Mouse (Mus musculus): ENCODE data around the gene Hbb-bh2. TPM values are rescaled to one million over a fixed set of nuclear protein-coding genes. Genes with fewer than 3 reads are reported as not detected.

Gene Hbb-bh2
- polyA plus RNA-seq, 1 experiment, result not detected

GRCm38 (mm10) chr7:103806856-103807255 is 33.5 kb downstream of the Hbb-bh2 start:
- no peak for DNase-seq (ENCODE audit: low read depth in 1 of 2, low spot score in 2 of 2)
- WGBS, result 71% methylated on average over 1 of the region's 1 CpGs
- TF ChIP-seq POLR2A (IDR thresholded peaks at IDR 0.05; ENCODE audit: low read depth, low read length) (no peak), CTCF (IDR thresholded peaks at IDR 0.05; ENCODE audit: extremely low read depth, insufficient read depth, insufficient read length, insufficient replicate concordance) (no peak)
- H3K27me3 ChIP-seq (ENCODE audit: control insufficient read depth, insufficient read depth, low read length), result no peaks in the 10 kb centered on the region
- no peak overlapping the region for H3K4me3 ChIP-seq (ENCODE audit: extremely low read depth, insufficient read depth, insufficient read length)
- H3K27ac ChIP-seq (ENCODE audit: insufficient read depth, low read length), result no peak overlapping the region
- H3K36me3 ChIP-seq (ENCODE audit: control insufficient read depth, insufficient read depth, low read length), result no peaks in the 10 kb centered on the region
- H3K4me1 ChIP-seq (ENCODE audit: control insufficient read depth, insufficient read depth, insufficient read length), result peaks cover 3% of the 10 kb centered on the region; the same call in 1 of the 2 replicates

- 17% methylated on average over 4 of the region's 4 CpGs for WGBS
- H3K4me1 ChIP-seq (ENCODE audit: control insufficient read depth, insufficient read depth, insufficient read length), result no peaks in the 10 kb centered on the region
- no peak overlapping the region for H3K4me3 ChIP-seq (ENCODE audit: extremely low read depth, insufficient read depth, insufficient read length)
- no peaks in the 10 kb centered on the region for H3K27me3 ChIP-seq (ENCODE audit: control insufficient read depth, insufficient read depth, low read length)
- DNase-seq (ENCODE audit: low read depth in 1 of 2, low spot score in 2 of 2), result no peak
- no peaks in the 10 kb centered on the region for H3K36me3 ChIP-seq (ENCODE audit: control insufficient read depth, insufficient read depth, low read length)
- H3K27ac ChIP-seq (ENCODE audit: insufficient read depth, low read length), result no peak overlapping the region
- TF ChIP-seq CTCF (IDR thresholded peaks at IDR 0.05; ENCODE audit: extremely low read depth, insufficient read depth, insufficient read length, insufficient replicate concordance) (no peak), POLR2A (IDR thresholded peaks at IDR 0.05; ENCODE audit: low read depth, low read length) (no peak)
These were observed 47.5 kb downstream of the Hbb-bh2 start for GRCm38 (mm10) chr7:103792669-103793388.

- no peaks in the 10 kb centered on the region for H3K36me3 ChIP-seq (ENCODE audit: control insufficient read depth, insufficient read depth, low read length)
- H3K4me3 ChIP-seq (ENCODE audit: extremely low read depth, insufficient read depth, insufficient read length), result no peak within 1 kb of the TSS
- no peak for DNase-seq (ENCODE audit: low read depth in 1 of 2, low spot score in 2 of 2)
- 56% methylated on average over 3 of the region's 3 CpGs for WGBS
- H3K27ac ChIP-seq (ENCODE audit: insufficient read depth, low read length), result no peak within 1 kb of the TSS
- no peaks in the 10 kb centered on the region for H3K27me3 ChIP-seq (ENCODE audit: control insufficient read depth, insufficient read depth, low read length)
- TF ChIP-seq POLR2A (IDR thresholded peaks at IDR 0.05; ENCODE audit: low read depth, low read length) (no peak), CTCF (IDR thresholded peaks at IDR 0.05; ENCODE audit: extremely low read depth, insufficient read depth, insufficient read length, insufficient replicate concordance) (no peak)
- H3K4me1 ChIP-seq (ENCODE audit: control insufficient read depth, insufficient read depth, insufficient read length), result no peaks in the 10 kb centered on the region
These were observed 48.6 kb downstream of the Hbb-bh2 start, which contains the start of gene Olfr67 for GRCm38 (mm10) chr7:103791721-103792120. Gene Olfr67, minus strand, starts transcription at chr7:103791821.

Other genes with a start within 250 kb of the Hbb-bh2 start
- gene Olfr619, start 239.9 kb downstream of the Hbb-bh2 start, polyA plus RNA-seq (2012; rRNA removed), result not detected in 2 replicates
- gene Olfr620, start 228.0 kb downstream of the Hbb-bh2 start, polyA plus RNA-seq (2012; rRNA removed), result not detected in 2 replicates
- gene Olfr622, start 197.8 kb downstream of the Hbb-bh2 start, polyA plus RNA-seq (2012; rRNA removed), result not detected in 2 replicates
- gene Olfr623, start 176.8 kb downstream of the Hbb-bh2 start, polyA plus RNA-seq (2012; rRNA removed), result not detected in 2 replicates
- not detected in 2 replicates for gene Olfr624, start 169.3 kb downstream of the Hbb-bh2 start, polyA plus RNA-seq (2012; rRNA removed)
- gene Olfr625-ps1, start 157.8 kb downstream of the Hbb-bh2 start, polyA plus RNA-seq (2012; rRNA removed), result not detected in 2 replicates
- gene Olfr243, start 125.8 kb downstream of the Hbb-bh2 start, polyA plus RNA-seq (2012; rRNA removed), result not detected in 2 replicates
- not detected in 2 replicates for gene Olfr628, start 110.1 kb downstream of the Hbb-bh2 start, polyA plus RNA-seq (2012; rRNA removed)
- not detected in 2 replicates for gene Olfr629, start 95.6 kb downstream of the Hbb-bh2 start, polyA plus RNA-seq (2012; rRNA removed)
- not detected in 2 replicates for gene Olfr630, start 83.2 kb downstream of the Hbb-bh2 start, polyA plus RNA-seq (2012; rRNA removed)
- not detected in 2 replicates for gene Olfr69, start 68.9 kb downstream of the Hbb-bh2 start, polyA plus RNA-seq (2012; rRNA removed)
- not detected in 2 replicates for gene Olfr68, start 60.8 kb downstream of the Hbb-bh2 start, polyA plus RNA-seq (2012; rRNA removed)
- not detected in 2 replicates for gene Olfr67, start 48.7 kb downstream of the Hbb-bh2 start, polyA plus RNA-seq (2012; rRNA removed)
- gene Hbb-bt, start 26.5 kb downstream of the Hbb-bh2 start, polyA plus RNA-seq (2012; rRNA removed), result 8,577 and 15,977 TPM in 2 replicates
- 71,783 and 120,196 TPM in 2 replicates for gene Hbb-bs, start 12.4 kb downstream of the Hbb-bh2 start, polyA plus RNA-seq (2012; rRNA removed)
- 0.15 TPM in 1 of 2 replicates, not detected in the other for gene Hbb-bh1, start 2.6 kb upstream of the Hbb-bh2 start, polyA plus RNA-seq (2012; rRNA removed)
- 0.14 TPM in 1 of 2 replicates, not detected in the other for gene Hbb-y, start 12.7 kb upstream of the Hbb-bh2 start, polyA plus RNA-seq (2012; rRNA removed)
- not detected in 2 replicates for gene Olfr66, start 45.7 kb upstream of the Hbb-bh2 start, polyA plus RNA-seq (2012; rRNA removed)
- not detected in 2 replicates for gene Olfr64, start 54.0 kb upstream of the Hbb-bh2 start, polyA plus RNA-seq (2012; rRNA removed)
- gene Olfr65, start 63.0 kb upstream of the Hbb-bh2 start, polyA plus RNA-seq (2012; rRNA removed), result not detected in 2 replicates
- gene Olfr631, start 88.3 kb upstream of the Hbb-bh2 start, polyA plus RNA-seq (2012; rRNA removed), result not detected in 2 replicates
- not detected in 2 replicates for gene Olfr632, start 93.8 kb upstream of the Hbb-bh2 start, polyA plus RNA-seq (2012; rRNA removed)
- not detected in 2 replicates for gene Olfr633, start 103.9 kb upstream of the Hbb-bh2 start, polyA plus RNA-seq (2012; rRNA removed)
- not detected in 2 replicates for gene Olfr635, start 130.6 kb upstream of the Hbb-bh2 start, polyA plus RNA-seq (2012; rRNA removed)
- gene Olfr638, start 158.2 kb upstream of the Hbb-bh2 start, polyA plus RNA-seq (2012; rRNA removed), result not detected in 2 replicates
- not detected in 2 replicates for gene Olfr639, start 176.8 kb upstream of the Hbb-bh2 start, polyA plus RNA-seq (2012; rRNA removed)
- not detected in 2 replicates for gene Olfr640, start 185.1 kb upstream of the Hbb-bh2 start, polyA plus RNA-seq (2012; rRNA removed)
- not detected in 2 replicates for gene Olfr641, start 194.9 kb upstream of the Hbb-bh2 start, polyA plus RNA-seq (2012; rRNA removed)
- gene Olfr642, start 212.1 kb upstream of the Hbb-bh2 start, polyA plus RNA-seq (2012; rRNA removed), result not detected in 2 replicates
- gene 4930516K23Rik, start 220.9 kb upstream of the Hbb-bh2 start, polyA plus RNA-seq (2012; rRNA removed), result not detected in 2 replicates
- not detected in 2 replicates for gene Olfr644, start 231.3 kb upstream of the Hbb-bh2 start, polyA plus RNA-seq (2012; rRNA removed)
- gene Olfr645, start 244.9 kb upstream of the Hbb-bh2 start, polyA plus RNA-seq (2012; rRNA removed), result not detected in 2 replicates